Mouse (Mus musculus): ENCODE measurements around the gene Rnf141. TPM values are rescaled to one million over a fixed set of nuclear protein-coding genes. Genes with fewer than 3 reads are reported as not detected.

Rnf141 gene
- polyA plus RNA-seq (2017; shearing (Covaris generic)): 18.3 TPM

DNA sequence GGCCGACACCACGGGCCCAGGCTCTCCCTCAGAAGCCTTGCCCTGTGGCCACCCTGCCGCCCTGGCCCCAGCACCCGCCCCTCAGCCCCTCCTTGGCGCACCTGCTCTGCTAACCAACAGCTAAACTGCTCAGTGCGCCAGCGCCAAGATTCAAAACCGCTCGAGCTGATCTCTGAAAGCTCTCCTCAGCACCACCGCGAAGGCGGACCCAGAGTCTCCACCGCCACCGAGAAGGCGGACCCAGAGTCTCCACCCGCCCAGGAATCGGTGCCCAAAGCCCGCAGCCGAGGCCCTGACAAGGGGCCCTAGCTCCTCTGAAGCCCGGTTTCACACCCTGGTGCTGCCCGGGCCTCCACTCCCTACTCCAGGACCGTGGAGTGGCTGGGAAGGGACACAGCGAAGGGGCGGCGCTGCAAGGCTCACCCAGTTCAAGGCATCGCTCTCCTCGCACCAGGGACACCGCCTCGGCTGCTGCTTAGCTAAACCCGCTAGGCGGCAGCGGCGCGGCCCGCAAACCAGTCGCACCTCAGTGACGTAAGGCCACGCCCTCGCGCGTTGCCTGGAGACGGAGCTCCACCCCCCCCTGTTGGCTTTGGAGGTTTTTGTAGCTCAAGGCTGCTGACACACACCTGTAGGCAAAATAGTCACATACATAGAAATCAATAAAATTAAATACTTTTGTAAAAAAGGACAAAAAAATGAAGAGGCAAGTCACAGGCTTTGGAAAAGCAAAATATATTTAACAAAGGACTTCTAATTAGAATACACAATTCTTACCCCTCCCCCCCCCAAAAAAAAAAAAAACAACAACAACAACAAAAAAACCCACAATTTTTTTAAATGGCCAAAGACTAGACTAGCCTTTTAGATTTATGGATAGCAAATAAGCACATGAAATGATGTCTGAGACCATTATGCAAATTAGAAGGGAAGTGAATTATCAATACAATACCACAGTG lies at the start of gene Rnf141:
TSS of gene Rnf141 (minus strand) at position 542 of the 959 bp plus-strand sequence.

DNA sequence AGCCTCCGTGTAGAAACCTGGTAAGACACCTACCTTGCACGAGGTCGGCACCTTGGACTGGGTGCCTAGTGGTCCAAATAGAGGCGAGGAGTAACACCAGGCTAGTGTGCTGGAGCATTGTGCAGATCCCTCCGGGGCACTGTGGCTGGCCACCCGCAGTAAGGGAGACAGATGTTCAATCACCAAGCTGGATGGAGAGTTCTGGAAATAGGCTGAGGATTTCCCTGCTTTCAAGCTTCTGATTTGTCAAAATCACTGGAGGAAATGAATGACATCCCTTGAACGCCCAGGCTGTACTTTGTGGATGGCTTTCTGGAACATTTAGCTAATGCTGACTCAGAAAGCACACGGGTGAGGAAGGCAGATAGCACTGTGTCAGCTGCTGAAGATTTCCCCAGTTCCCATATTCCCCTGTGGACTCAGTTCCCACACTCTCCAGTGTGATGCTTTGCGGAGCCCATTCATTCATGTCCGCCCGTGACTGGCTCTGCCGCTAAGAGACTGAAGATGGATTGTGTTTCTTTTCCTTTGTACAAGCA lies 18.6 kb upstream of the Rnf141 start, which contains the start of gene Lyve1:
TSS of gene Lyve1 (minus strand) at position 489 of the 539 bp plus-strand sequence.

DNA sequence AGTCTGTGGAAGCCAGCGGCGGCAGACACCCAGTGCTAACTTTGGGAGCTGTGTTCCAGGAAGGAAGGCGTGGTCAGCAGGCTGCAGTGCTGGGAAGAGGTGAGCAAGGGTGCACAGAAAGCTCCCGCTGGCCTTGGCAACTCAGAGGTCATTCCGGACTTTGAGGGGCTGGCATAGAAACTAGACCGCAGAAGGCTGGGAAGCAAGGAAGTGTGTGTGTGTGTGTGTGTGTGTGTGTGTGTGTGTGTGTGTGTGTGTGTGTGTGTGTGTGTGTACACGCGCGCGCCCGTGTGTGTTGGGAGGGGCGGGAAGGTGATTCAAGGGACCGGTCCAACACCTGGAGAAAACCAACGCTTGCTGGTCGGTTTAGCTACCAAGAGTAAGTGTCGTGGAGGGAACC lies 76.3 kb downstream of the Rnf141 start, which contains the start of gene Ampd3:
TSS of gene Ampd3 (plus strand) at position 206 of the 400 bp plus-strand sequence.

Other genes with a start within 250 kb of the Rnf141 start
- 2.1 TPM for gene Sbf2, start 229.5 kb downstream of the Rnf141 start, polyA plus RNA-seq (2017; shearing (Covaris generic))
- not detected for gene Adm, start 216.8 kb downstream of the Rnf141 start, polyA plus RNA-seq (2017; shearing (Covaris generic))
- 3.5 TPM for gene Ampd3, start 76.3 kb downstream of the Rnf141 start, polyA plus RNA-seq (2017; shearing (Covaris generic))
- not detected for gene Lyve1, start 18.8 kb upstream of the Rnf141 start, polyA plus RNA-seq (2017; shearing (Covaris generic))
- 1.5 TPM for gene Mrvi1, start 138.0 kb upstream of the Rnf141 start, polyA plus RNA-seq (2017; shearing (Covaris generic))
- gene Ctr9, start 184.5 kb upstream of the Rnf141 start, polyA plus RNA-seq (2017; shearing (Covaris generic)): 76.2 TPM
- 1,014 TPM for gene Eif4g2, start 238.6 kb upstream of the Rnf141 start, polyA plus RNA-seq (2017; shearing (Covaris generic))